Mouse (Mus musculus): ENCODE results near the gene Smad1. TPM values are rescaled to one million over a fixed set of nuclear protein-coding genes. Genes with fewer than 3 reads are reported as not detected.

Smad1 gene
- total RNA-seq, 4 experiments from 2014 or later: 24.2 to 37.3 (median 28.3) TPM

GRCm38 (mm10) chr8:79354009-79354408 lies 45.3 kb downstream of the Smad1 start:
- no peak for DNase-seq

- no peak for DNase-seq
Observed at GRCm38 (mm10) chr8:79351916-79352315, 47.4 kb downstream of the Smad1 start.

GRCm38 (mm10) chr8:79350805-79351204 lies 48.5 kb downstream of the Smad1 start:
- DNase-seq: no peak

- DNase-seq: no peak
Observed at GRCm38 (mm10) chr8:79350094-79350593, 49.2 kb downstream of the Smad1 start.

DNA sequence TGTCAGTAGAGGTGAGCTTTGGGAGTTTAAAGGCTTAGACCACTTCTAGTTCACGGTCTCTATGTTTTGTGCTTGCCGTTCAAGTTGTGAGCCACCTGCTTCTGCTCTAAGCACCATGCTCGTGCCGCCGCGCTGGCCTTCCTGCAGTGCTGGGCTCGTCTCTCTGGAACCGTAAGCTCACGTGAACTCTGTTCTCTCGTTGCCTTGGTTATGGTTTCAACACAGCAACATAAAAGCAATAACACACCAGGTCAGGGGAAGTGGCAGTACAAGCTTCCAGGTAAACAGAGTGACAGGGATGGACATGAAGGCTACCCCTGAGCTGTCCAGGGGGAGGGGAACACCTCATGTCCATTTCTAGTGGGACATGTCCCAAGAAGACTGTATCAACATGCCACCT lies 52.9 kb downstream of the Smad1 start:
- DNase-seq: no peak

DNA sequence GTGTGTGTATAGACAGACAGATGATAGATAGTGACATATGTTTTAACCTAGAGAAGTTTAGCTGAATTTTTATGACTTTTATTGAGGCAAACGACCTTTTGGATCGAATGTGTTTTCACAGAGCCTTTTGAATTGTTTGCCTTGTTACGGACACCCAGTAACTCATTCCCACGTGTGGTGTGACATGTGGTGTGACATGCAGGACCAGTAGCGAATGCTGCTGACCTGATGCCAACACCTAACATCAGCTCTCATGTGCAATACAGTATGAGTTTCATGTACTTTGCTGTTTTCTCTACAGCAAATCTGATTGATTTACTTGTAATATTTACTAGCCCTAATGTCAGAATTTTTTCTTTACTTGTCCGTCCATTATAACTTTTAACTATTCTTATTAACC lies 53.5 kb downstream of the Smad1 start:
- DNase-seq: no peak

GRCm38 (mm10) chr8:79341236-79341635 lies 58.1 kb downstream of the Smad1 start:
- no peak for DNase-seq

DNA sequence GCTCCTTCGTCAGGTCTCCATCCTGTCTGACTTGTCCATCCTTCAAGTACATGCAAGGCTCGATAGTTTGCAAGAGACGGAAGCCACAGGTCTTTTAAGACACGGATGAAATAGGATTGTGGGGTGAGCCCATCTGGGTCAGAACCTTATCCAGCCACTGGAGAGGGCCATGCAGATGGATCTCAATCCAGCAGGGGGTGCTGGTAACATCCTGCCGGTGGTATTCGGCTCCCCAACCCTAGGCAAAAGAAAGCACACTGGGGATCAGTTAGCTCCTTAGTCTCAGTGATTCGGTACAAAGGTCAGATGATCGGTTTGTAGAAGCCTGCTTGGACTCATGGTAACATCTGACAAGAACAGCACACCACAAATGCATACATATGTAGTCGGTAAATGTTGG lies 59.8 kb downstream of the Smad1 start:
- no peak for DNase-seq

GRCm38 (mm10) chr8:79338619-79339018 lies 60.7 kb downstream of the Smad1 start:
- no peak for DNase-seq

GRCm38 (mm10) chr8:79332109-79332900 lies 67.0 kb downstream of the Smad1 start:
- no peak for DNase-seq

- DNase-seq: no peak
Observed at GRCm38 (mm10) chr8:79331571-79331970, 67.7 kb downstream of the Smad1 start.

DNA sequence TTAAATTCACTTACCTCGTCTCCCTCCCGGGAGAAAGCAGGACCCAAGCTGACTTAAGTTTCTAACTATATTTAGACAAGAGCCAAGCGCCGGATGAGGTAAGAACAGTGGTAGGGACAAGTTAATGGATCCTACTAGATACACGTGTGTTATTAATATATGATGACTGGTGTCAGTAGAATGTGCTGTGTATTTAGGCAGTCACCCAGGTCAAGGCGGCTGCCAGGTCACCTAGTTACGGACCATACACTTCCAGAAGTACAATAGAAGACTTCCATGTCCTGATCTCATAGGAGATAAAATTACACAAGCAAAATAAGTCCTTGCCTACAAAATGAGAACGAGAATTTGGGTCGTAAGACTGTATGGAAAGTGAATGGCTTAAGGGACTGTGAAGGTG lies 68.3 kb downstream of the Smad1 start:
- no peak for DNase-seq

- DNase-seq: no peak
Observed at GRCm38 (mm10) chr8:79329735-79330134, 69.6 kb downstream of the Smad1 start.

DNA sequence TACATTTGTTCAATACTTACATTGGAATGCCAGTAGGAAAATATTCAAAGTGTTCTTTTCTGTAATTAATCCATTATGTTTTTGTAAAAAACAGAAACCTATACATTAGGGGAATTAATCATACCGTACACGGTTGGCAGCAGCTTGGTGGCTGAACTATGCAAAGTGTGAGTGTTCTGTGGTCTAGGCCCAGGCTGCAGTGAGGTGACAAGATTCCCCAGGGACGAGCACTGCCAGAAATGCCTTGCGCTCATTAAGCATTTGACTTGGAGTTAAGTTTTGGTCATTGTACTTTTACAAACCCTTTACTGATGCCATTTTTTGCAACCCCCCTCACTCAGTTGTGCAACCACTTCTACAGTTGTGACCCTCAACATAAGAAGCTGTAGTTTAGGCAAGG lies 70.1 kb downstream of the Smad1 start:
- no peak for DNase-seq

DNA sequence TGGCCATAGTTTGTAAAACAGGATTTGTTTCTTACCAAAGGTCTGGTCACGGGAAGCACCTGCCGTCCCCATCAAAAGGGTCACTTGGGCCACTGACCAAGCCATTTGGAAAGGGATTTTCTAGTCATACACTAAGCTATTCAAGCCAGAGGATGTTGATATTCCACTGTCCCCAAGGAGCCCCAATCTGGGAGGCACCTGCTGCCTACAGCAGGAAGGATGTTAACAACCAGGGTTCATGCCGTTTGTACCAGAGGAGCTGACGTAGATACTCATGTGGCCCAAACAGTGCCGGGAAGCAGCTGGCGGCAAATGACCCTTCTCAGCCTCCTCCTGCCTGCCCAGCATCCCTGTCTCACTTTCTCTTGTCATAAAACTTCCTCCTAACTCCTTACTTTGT lies 73.8 kb downstream of the Smad1 start:
- DNase-seq: no peak

- DNase-seq: no peak
Observed at GRCm38 (mm10) chr8:79324928-79325327, 74.4 kb downstream of the Smad1 start.

- no peak for DNase-seq
Observed at GRCm38 (mm10) chr8:79324036-79324435, 75.3 kb downstream of the Smad1 start.

DNA sequence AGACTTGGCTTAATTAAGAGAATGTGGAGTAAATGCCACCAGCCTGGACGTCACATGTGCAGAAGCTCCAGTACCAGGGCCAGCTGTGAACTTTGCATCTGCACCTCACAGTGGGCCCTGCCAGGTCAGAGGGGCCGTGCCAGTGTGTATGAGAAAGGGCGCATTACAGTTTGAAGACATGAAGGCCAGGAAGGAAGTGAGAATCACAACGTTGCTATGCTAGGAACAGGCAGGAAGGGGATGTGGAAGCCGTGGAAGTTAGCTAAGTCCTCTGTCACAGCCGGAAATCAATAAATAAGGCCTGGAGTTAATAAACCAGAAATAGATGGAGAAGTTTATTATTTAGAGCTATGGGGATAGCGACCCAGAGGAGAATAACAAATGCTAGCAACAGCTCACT lies 76.2 kb downstream of the Smad1 start:
- no peak for DNase-seq

DNA sequence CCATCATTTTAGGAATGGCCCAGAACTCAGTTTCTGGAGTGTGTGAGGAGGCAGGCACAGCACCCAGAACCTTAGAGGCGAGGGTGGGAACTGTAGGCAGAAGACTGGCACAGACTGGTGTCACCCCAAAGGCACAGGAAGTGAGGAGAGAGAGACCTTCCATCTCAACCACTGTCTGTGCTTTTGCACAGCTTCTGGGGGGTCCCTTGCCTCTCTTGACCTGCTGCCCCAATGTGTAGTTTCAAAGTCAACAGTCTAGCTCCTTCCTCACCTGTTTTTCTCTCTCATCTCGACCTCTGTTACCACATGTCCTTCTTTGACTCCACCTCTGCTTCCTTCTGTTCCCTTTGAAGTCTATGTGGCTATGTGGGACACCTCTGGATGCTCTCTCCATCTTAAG lies 88.5 kb downstream of the Smad1 start:
- DNase-seq: no peak

DNA sequence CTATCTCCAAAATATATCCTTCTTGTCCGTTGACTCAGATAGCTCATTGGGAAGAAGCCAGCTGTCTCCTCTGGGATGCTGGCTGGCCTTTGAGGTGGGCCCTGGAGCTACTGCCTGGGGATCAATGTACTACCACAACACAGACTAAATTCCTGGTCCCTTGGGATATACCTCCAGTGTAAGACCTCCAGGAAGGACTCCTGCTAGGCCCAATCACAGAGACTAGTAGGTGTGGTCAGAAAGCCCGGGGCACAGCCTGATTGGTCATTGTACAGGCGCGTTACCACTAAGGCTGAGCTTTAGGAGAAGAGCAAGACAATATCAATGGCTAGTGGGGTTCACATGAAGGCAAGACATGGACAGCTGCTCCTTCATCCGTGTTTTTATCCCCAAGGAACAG lies 93.4 kb downstream of the Smad1 start:
- no peak for DNase-seq

DNA sequence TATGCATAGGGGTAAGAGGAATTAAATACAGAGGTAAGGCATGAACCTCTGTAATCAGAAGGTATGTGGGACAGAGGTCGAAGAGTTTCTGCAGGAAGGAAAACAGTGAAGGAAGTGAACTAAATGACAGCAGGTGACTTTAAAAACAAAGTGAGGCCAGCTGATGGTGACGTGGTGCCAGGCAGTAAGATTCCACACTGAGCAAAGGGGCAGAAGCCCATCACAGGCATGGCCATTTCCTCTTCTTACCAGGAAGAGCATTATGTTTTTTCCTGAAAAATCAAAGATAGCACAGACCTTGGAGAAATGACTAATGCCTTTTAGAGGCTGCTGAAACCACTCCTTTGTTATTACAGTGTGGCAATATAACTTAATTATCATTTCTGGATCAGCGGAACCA lies 97.8 kb downstream of the Smad1 start:
- no peak for DNase-seq

DNA sequence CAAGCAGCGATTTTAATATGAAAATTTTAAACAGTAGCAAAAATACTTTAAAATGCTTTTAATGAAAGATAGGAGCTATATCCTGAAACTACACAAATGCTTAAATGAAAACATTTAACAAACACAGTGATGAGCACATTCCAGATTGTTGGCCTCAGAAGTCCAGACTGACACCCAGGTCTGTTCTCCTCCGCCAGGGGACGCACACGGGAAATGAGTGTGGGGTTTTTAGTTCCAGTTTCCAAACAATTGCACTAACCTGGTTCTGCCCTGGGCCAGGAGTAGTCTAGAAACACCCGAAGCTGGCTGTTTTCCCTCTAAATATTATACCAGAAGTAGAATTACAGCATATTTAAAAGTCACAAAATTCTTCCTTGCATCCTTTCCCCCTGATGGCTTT lies 99.6 kb downstream of the Smad1 start:
- DNase-seq: no peak

GRCm38 (mm10) chr8:79297763-79298162 lies 101.6 kb downstream of the Smad1 start:
- DNase-seq: peak; percentile 41

DNA sequence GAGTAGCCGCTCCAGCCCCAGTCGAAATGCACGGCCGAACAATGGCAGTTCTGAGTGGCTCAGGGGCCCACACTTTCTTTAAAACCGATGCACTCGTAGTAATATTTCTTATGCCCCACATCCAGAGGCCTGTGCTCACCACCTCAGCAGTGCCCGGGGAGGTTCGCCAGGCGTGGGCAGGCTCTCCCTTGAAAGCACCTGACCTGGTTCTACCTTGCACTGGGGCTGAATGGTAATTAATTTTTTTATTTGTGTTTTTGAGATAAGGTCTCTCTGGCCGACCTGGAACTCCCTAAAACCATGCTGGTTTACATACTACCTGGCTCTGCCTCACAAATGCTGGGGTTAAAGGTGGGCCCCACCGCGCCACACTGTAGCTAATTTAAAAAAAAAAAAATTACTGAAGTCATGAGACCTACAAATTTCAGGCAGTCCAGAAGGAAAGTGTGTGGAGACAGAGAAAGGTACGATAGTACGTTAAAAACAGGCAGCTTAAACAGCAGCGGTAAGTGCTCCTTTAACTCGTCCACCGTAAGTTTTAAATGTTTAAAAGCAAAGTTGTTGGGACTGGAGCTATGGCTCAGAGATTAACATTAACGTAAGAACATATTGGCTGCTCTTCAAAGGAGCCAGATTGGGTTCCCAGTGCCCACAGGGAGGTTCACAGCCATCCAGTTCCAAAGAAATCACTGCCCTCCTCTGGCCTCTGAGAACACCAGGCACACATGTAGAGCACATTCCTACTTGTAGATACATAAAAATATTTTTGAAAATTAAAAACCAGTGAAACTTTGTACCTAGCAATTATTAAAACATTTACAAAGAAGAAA lies 103.8 kb downstream of the Smad1 start:
- DNase-seq: no peak

Measured in adrenal gland, adult 8-10 months (tissue).